Mouse (Mus musculus): ENCODE data around the gene Phldb1. TPM values are rescaled to one million over a fixed set of nuclear protein-coding genes. Genes with fewer than 3 reads are reported as not detected.
A peak's percentile ranks its signal among the peaks of the same experiment; 100 is the strongest.

The Phldb1 gene
- total RNA-seq, 2 experiments from 2014 or later: 110 to 140 TPM

- no peak for DNase-seq
- intact Hi-C loops (cut with DNase I): loop anchor here (2.0 to 5.0 kb wide), 2 partner anchors 39 to 125 kb away; no protein-coding TSS in a partner anchor
Measured at GRCm38 (mm10) chr9:44732130-44732549, 2.9 kb downstream of the Phldb1 start.

- DNase-seq: no peak
- intact Hi-C loops (cut with DNase I): no loop called here
Measured at GRCm38 (mm10) chr9:44727441-44727840, 7.6 kb downstream of the Phldb1 start.

- intact Hi-C loops (cut with DNase I): no loop called here
- no peak for DNase-seq
Measured at GRCm38 (mm10) chr9:44726431-44727146, 8.4 kb downstream of the Phldb1 start.

GRCm38 (mm10) chr9:44724665-44725064, 10.3 kb downstream of the Phldb1 start:
- no peak for DNase-seq
- intact Hi-C loops (cut with DNase I): no loop called here

- DNase-seq: peak; percentile 51 to 61
- intact Hi-C loops (cut with DNase I): no loop called here
Measured at GRCm38 (mm10) chr9:44724223-44724622, 10.8 kb downstream of the Phldb1 start.

GRCm38 (mm10) chr9:44723521-44724041, 11.4 kb downstream of the Phldb1 start:
- intact Hi-C loops (cut with DNase I): no loop called here
- DNase-seq: no peak

GRCm38 (mm10) chr9:44723008-44723407, 12.0 kb downstream of the Phldb1 start:
- no peak for DNase-seq
- intact Hi-C loops (cut with DNase I): no loop called here

- intact Hi-C loops (cut with DNase I): loop anchor here (1.0 kb wide), 1 partner anchor 48 kb away; no protein-coding TSS in a partner anchor
- no peak for DNase-seq
Measured at GRCm38 (mm10) chr9:44722575-44722974, 12.4 kb downstream of the Phldb1 start.

- intact Hi-C loops (cut with DNase I): loop anchor here (1.0 kb wide), 1 partner anchor 48 kb away; no protein-coding TSS in a partner anchor
Measured at GRCm38 (mm10) chr9:44721877-44722186, 13.2 kb downstream of the Phldb1 start.

GRCm38 (mm10) chr9:44721154-44721876, 13.7 kb downstream of the Phldb1 start:
- intact Hi-C loops (cut with DNase I): no loop called here
- peak; percentile 87 to 90 for DNase-seq

More at GRCm38 (mm10) chr9:44721877-44722186, 13.2 kb downstream of the Phldb1 start:
- peak in 1 of 2 experiments; percentile 40 for DNase-seq

GRCm38 (mm10) chr9:44720358-44721153, 14.4 kb downstream of the Phldb1 start:
- peak; percentile 37 to 40 for DNase-seq
- intact Hi-C loops (cut with DNase I): no loop called here

GRCm38 (mm10) chr9:44719632-44720357, 15.2 kb downstream of the Phldb1 start:
- intact Hi-C loops (cut with DNase I): no loop called here
- DNase-seq: no peak

- DNase-seq: no peak
- intact Hi-C loops (cut with DNase I): no loop called here
Measured at GRCm38 (mm10) chr9:44718937-44719631, 15.9 kb downstream of the Phldb1 start.

GRCm38 (mm10) chr9:44717822-44718242, 17.2 kb downstream of the Phldb1 start:
- intact Hi-C loops (cut with DNase I): no loop called here
- peak; percentile 64 to 73 for DNase-seq

GRCm38 (mm10) chr9:44716997-44717821, 17.8 kb downstream of the Phldb1 start:
- no peak for DNase-seq
- intact Hi-C loops (cut with DNase I): no loop called here

GRCm38 (mm10) chr9:44715705-44716362, 19.2 kb downstream of the Phldb1 start:
- DNase-seq: no peak
- intact Hi-C loops (cut with DNase I): no loop called here

- intact Hi-C loops (cut with DNase I): no loop called here
Measured at GRCm38 (mm10) chr9:44715109-44715508, 19.9 kb downstream of the Phldb1 start.

GRCm38 (mm10) chr9:44713574-44713973, 21.4 kb downstream of the Phldb1 start:
- DNase-seq: no peak
- intact Hi-C loops (cut with DNase I): loop anchor here (5.0 kb wide), 1 partner anchor 34 kb away; no protein-coding TSS in a partner anchor

More at GRCm38 (mm10) chr9:44715109-44715508, 19.9 kb downstream of the Phldb1 start:
- no peak for DNase-seq
